Mouse (Mus musculus): ENCODE measurements around the gene Fgfbp3. TPM values are rescaled to one million over a fixed set of nuclear protein-coding genes. Genes with fewer than 3 reads are reported as not detected.

Gene Fgfbp3
- polyA plus RNA-seq (2015; fragmentation: Nextera tagmentation; extraction: Ambion mirVana), result 2.7 and 3.1 TPM in 2 replicates

DNA sequence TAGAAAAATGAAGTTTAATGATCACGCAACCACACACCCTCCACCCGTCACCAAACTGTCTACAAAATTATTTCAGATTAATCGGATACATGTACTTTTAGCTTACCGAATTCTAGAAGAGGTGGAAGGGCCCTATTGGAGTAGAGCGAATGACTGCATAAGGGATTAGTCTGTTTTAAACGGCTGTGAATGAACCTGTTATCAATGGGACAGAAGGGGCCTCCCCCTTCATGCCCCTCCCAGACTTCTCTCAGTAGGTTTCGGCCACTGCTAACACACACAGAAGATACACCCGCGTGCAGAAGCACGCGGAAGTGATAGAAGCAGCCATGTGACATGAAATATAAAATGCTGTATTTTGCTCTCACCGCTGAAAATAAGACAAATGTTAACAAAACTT lies at the start of gene Fgfbp3:
Gene Fgfbp3 (minus strand): TSS at position 150 of the 400 bp plus-strand sequence.

DNA sequence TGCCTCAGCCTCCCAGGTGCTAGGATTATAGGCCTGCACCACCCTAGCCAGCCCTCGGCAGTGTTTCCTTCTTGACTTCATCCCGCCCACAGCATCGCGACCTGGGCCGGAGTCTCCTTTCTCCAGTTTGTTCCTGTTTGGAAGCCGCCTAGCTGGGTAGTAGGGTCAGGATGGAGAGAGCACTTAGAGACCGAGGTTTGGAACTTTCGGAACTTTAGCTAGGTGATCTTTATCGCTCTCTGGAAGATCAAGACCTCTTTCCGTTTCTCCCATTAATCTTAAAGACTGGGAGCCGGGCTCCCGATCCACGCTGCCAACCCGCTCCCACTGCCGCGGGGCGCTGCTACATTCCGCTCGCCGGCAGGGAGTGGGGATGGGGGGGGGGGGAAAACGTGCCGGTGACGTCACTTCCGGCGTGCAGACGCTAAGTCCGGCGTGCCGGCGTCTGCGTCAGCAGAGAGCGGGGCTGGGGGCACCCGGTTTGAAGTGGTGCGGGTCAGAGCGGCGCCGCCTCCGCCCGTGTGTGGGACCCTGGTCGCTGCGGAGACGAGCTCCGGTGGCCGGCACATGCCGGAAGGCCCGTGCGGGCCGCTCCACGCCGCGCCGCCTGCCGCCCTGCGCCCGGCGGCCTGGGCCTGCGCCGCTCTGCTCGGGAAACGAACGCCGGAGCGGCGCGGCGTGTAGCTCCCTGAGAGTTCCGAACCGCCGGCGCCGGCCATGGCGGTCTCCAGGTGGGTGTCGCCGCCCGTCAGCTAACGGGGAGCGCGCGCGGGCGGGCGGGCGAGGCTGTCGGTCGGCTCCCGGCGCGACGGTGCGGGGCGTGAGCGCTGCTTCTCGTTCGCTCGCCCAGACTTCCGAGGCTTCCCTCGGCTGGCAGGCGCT lies 6.5 kb upstream of the Fgfbp3 start, which contains the start of gene Btaf1:
Gene Btaf1 (plus strand): TSS at position 409 of the 882 bp plus-strand sequence.

Other genes starting within 250 kb of the Fgfbp3 start
- 39.3 and 41.7 TPM in 2 replicates for gene Ppp1r3c, start 183.0 kb downstream of the Fgfbp3 start, polyA plus RNA-seq (2015; fragmentation: Nextera tagmentation; extraction: Ambion mirVana)
- 27.4 and 35.6 TPM in 2 replicates for gene Tnks2, start 85.4 kb downstream of the Fgfbp3 start, polyA plus RNA-seq (2015; fragmentation: Nextera tagmentation; extraction: Ambion mirVana)
- 2.3 and 2.4 TPM in 2 replicates for gene Btaf1, start 6.5 kb upstream of the Fgfbp3 start, polyA plus RNA-seq (2015; fragmentation: Nextera tagmentation; extraction: Ambion mirVana)